Mouse (Mus musculus) liver, adult 2 months (tissue): ENCODE measurements around the gene Pik3ip1. TPM values are rescaled to one million over a fixed set of nuclear protein-coding genes. Genes with fewer than 3 reads are reported as not detected.

Experiments
- DNase-seq: peaks from one replicate; pipeline ENCODE4 v3.0.0-alpha.2; 2011; ENCODE audit warnings: low read depth, low spot score; ENCODE audit errors: extremely low read depth
- H3K27ac ChIP-seq: fragments of 200-500 bp; replicated peaks from 2 replicates; pipeline ENCODE4 v1.5.1; 2012; ENCODE audit warnings: low read depth, mild to moderate bottlenecking, control low read depth, inconsistent platforms, low read length; ENCODE audit not compliant: insufficient read depth
- H3K27me3 ChIP-seq: fragments of 200-500 bp; 2 replicates; pipeline ENCODE4 v1.6.1; 2012; ENCODE audit warnings: mild to moderate bottlenecking, moderate library complexity, low read length, inconsistent platforms; ENCODE audit not compliant: control insufficient read depth, insufficient read depth
- H3K36me3 ChIP-seq: fragments of 200-500 bp; 2 replicates; pipeline ENCODE4 v1.6.1; 2012; ENCODE audit warnings: low read length, inconsistent platforms; ENCODE audit not compliant: control insufficient read depth, insufficient read depth
- H3K4me1 ChIP-seq: fragments of 200-500 bp; 2 replicates; pipeline ENCODE4 v1.6.1; 2011; ENCODE audit warnings: low read length; ENCODE audit not compliant: control insufficient read depth, insufficient read depth
- H3K4me3 ChIP-seq: fragments of 200-500 bp; 2 replicates; pipeline ENCODE4 v1.5.1; 2011; ENCODE audit warnings: low read depth, mild to moderate bottlenecking, control low read depth, low read length, moderate library complexity; ENCODE audit not compliant: insufficient read depth
- H3K79me2 ChIP-seq: fragments of 200-500 bp; 2 replicates; pipeline ENCODE4 v1.6.1; 2012; ENCODE audit warnings: inconsistent platforms, mild to moderate bottlenecking, low read length, moderate library complexity; ENCODE audit not compliant: control insufficient read depth, insufficient read depth
- H3K9ac ChIP-seq: fragments of 200-500 bp; 2 replicates; pipeline ENCODE4 v1.6.1; 2012; ENCODE audit warnings: low read depth, mild to moderate bottlenecking, control low read depth, inconsistent platforms, low read length
- CTCF ChIP-seq: fragments of 200-500 bp; IDR thresholded peaks from 2 replicates; pipeline ENCODE4 v1.5.1; 2011; ENCODE audit warnings: low read depth, low read length, control low read depth
- POLR2A ChIP-seq: fragments of 200-500 bp; IDR thresholded peaks from 2 replicates; pipeline ENCODE4 v1.6.1; 2011; ENCODE audit warnings: low read length, control low read depth; ENCODE audit not compliant: insufficient read depth; ENCODE audit errors: extremely low read depth
- WGBS: fragments of 180-500 bp; shearing (Covaris S2); methylation state at CpG from one replicate; pipeline ENCODE4 v1.1.7; 2018; 5-methylcytosine and 5-hydroxymethylcytosine counted together
- polyA plus RNA-seq: library from polyadenylated mRNA; depleted of rRNA; stranded (reverse); fragments of >200 nt; gene quantifications from 2 replicates; pipeline ENCODE4 v1.2.3, GENCODE M21; 2012
- total RNA-seq: library from RNA; depleted of rRNA; stranded (reverse); fragments of >200 nt; gene quantifications from 2 replicates; pipeline ENCODE4 v1.2.3, GENCODE M21; 2014

Gene Pik3ip1
- total and polyA plus RNA-seq, 2 experiments, result 0.59 to 0.83 TPM

GRCm38 (mm10) chr11:3296056-3296455, 34.1 kb upstream of the Pik3ip1 start:
- Histone ChIP-seq H3K36me3 (peaks cover 3% of the 10 kb centered on the region; the same call in 1 of the 2 replicates), H3K79me2 (peaks cover 3% of the 10 kb centered on the region; the same call in 1 of the 2 replicates), H3K9ac (no peak overlapping the region), H3K27ac (no peak overlapping the region), H3K27me3 (no peaks in the 10 kb centered on the region), H3K4me3 (no peak overlapping the region), H3K4me1 (no peaks in the 10 kb centered on the region)
- TF ChIP-seq CTCF, result no peak
- TF ChIP-seq POLR2A, result no peak
- no peak for DNase-seq
- WGBS, result 66% methylated on average over 5 of the region's 5 CpGs

GRCm38 (mm10) chr11:3297871-3298812, 32.1 kb upstream of the Pik3ip1 start:
- no peak overlapping the region for H3K27ac ChIP-seq
- no peaks in the 10 kb centered on the region for H3K4me1 ChIP-seq
- no peak overlapping the region for H3K4me3 ChIP-seq
- H3K9ac ChIP-seq, result no peak overlapping the region
- H3K79me2 ChIP-seq, result no peaks in the 10 kb centered on the region
- DNase-seq, result no peak
- 90% methylated on average over 10 of the region's 10 CpGs for WGBS
- peaks cover 3% of the 10 kb centered on the region; the same call in 1 of the 2 replicates for H3K36me3 ChIP-seq
- no peak for TF ChIP-seq CTCF
- no peak for TF ChIP-seq POLR2A
- no peaks in the 10 kb centered on the region for H3K27me3 ChIP-seq

- Histone ChIP-seq H3K27me3 (no peaks in the 10 kb centered on the region), H3K36me3 (peaks cover 3% of the 10 kb centered on the region; the same call in 1 of the 2 replicates), H3K4me1 (no peaks in the 10 kb centered on the region), H3K79me2 (no peaks in the 10 kb centered on the region), H3K27ac (no peak overlapping the region), H3K9ac (no peak overlapping the region), H3K4me3 (no peak overlapping the region)
- 94% methylated on average over 14 of the region's 14 CpGs for WGBS
- TF ChIP-seq CTCF (no peak), POLR2A (no peak)
- no peak for DNase-seq
Measured at GRCm38 (mm10) chr11:3298813-3299185, 31.4 kb upstream of the Pik3ip1 start.

GRCm38 (mm10) chr11:3301075-3301474, 29.1 kb upstream of the Pik3ip1 start:
- Histone ChIP-seq H3K36me3 (peaks cover 3% of the 10 kb centered on the region; the same call in 1 of the 2 replicates), H3K9ac (no peak overlapping the region), H3K4me3 (no peak overlapping the region), H3K79me2 (no peaks in the 10 kb centered on the region), H3K27me3 (no peaks in the 10 kb centered on the region), H3K27ac (no peak overlapping the region), H3K4me1 (no peaks in the 10 kb centered on the region)
- TF ChIP-seq CTCF, result no peak
- TF ChIP-seq POLR2A, result no peak
- 96% methylated on average over 5 of the region's 5 CpGs for WGBS
- no peak for DNase-seq

- Histone ChIP-seq H3K36me3 (peaks cover 3% of the 10 kb centered on the region; the same call in 1 of the 2 replicates), H3K4me3 (no peak overlapping the region), H3K9ac (no peak overlapping the region), H3K27ac (no peak overlapping the region), H3K4me1 (no peaks in the 10 kb centered on the region), H3K27me3 (no peaks in the 10 kb centered on the region), H3K79me2 (no peaks in the 10 kb centered on the region)
- 86% methylated on average over 4 of the region's 4 CpGs for WGBS
- DNase-seq, result no peak
- TF ChIP-seq POLR2A, result no peak
- TF ChIP-seq CTCF, result no peak
Measured at GRCm38 (mm10) chr11:3302385-3302784, 27.8 kb upstream of the Pik3ip1 start.

GRCm38 (mm10) chr11:3302792-3303191, 27.4 kb upstream of the Pik3ip1 start:
- Histone ChIP-seq H3K4me3 (no peak overlapping the region), H3K79me2 (no peaks in the 10 kb centered on the region), H3K27ac (no peak overlapping the region), H3K4me1 (no peaks in the 10 kb centered on the region), H3K36me3 (peaks cover 5% of the 10 kb centered on the region; the same call in 1 of the 2 replicates), H3K9ac (no peak overlapping the region), H3K27me3 (no peaks in the 10 kb centered on the region)
- WGBS, result 92% methylated on average over 4 of the region's 4 CpGs
- TF ChIP-seq CTCF, result no peak
- no peak for TF ChIP-seq POLR2A
- no peak for DNase-seq
